Mouse (Mus musculus): ENCODE measurements around the gene Glp2r.

DNA sequence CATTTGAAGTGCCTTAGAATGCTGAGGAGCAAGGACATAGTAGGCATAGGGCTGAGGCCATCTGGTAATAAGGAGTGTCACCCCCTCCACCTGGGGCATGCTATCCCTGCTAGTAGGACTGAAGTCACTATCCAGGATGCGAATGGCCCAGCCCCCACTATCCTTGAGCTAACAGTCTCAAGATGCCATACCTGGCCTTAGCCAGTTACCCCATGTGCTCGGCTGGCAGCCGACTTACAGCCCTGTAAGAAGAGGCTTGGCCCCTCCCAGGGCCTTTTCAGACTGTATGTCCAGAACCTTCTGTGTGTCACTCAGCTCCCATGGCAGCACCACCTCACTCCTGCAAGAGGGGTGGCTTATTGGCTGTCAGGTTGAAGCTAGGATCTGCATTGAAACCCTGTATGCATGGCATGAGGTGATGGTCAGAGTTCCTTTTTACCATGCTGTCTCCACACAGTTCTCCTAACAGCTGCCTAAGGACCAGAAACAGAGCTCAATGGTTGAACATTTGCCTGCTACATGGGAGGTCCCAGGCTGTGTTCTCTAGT lies 102.4 kb downstream of the Glp2r start:
- TF ChIP-seq CHD2 (IDR thresholded peaks at IDR 0.05; ENCODE audit: low read depth, low read length) (no peak), ZC3H11A (IDR thresholded peaks at IDR 0.05; ENCODE audit: borderline replicate concordance, low read depth, low read length) (no peak)

All from ES-E14 (cell line).